Mouse (Mus musculus) ES-Bruce4 (cell line): ENCODE results near the gene Spata4. TPM values are rescaled to one million over a fixed set of nuclear protein-coding genes. Genes with fewer than 3 reads are reported as not detected.
"Not testable (repeated sequence)": the region's sequence is repeated elsewhere in the genome, so short reads cannot be mapped to it uniquely, and the experiment has no call there.

Source experiments
- H3K27ac ChIP-seq: 2 replicates; pipeline ENCODE4 v1.5.1; 2012; ENCODE audit warnings: low read length, inconsistent platforms; ENCODE audit not compliant: insufficient read depth
- H3K27me3 ChIP-seq: 2 replicates; pipeline ENCODE4 v1.6.1; 2012; ENCODE audit warnings: mild to moderate bottlenecking, low read length, inconsistent platforms; ENCODE audit not compliant: control insufficient read depth, poor library complexity, insufficient read depth, severe bottlenecking
- H3K36me3 ChIP-seq: 2 replicates; pipeline ENCODE4 v1.6.1; 2012; ENCODE audit warnings: inconsistent platforms, mild to moderate bottlenecking, low read length, moderate library complexity; ENCODE audit not compliant: control insufficient read depth, poor library complexity, insufficient read depth, severe bottlenecking
- H3K4me1 ChIP-seq: one replicate; pipeline ENCODE4 v1.8.1; 2011; ENCODE audit warnings: low read length; ENCODE audit not compliant: control insufficient read depth, insufficient read depth
- H3K4me3 ChIP-seq: 2 replicates; pipeline ENCODE4 v1.5.1; 2011; ENCODE audit warnings: low read depth, mild to moderate bottlenecking, low read length
- H3K9ac ChIP-seq: 2 replicates; pipeline ENCODE4 v1.6.1; 2012; ENCODE audit warnings: low read depth, mild to moderate bottlenecking, inconsistent platforms; ENCODE audit not compliant: poor library complexity, severe bottlenecking
- H3K9me3 ChIP-seq: replicated peaks from 2 replicates; pipeline ENCODE4 v1.6.1; 2012; ENCODE audit warnings: mild to moderate bottlenecking, low read length, inconsistent platforms; ENCODE audit not compliant: control insufficient read depth, poor library complexity, insufficient read depth, severe bottlenecking
- CTCF ChIP-seq: IDR thresholded peaks from one replicate; pipeline ENCODE4 v1.8.1; 2011; ENCODE audit warnings: low read depth, low read length
- EP300 ChIP-seq: IDR thresholded peaks from 2 replicates; pipeline ENCODE4 v1.6.1; 2011; ENCODE audit warnings: low read depth, low read length; ENCODE audit not compliant: insufficient read depth
- POLR2A ChIP-seq: IDR thresholded peaks from one replicate; pipeline ENCODE4 v1.8.1; 2011; ENCODE audit warnings: low read length; ENCODE audit not compliant: insufficient read depth
- polyA plus RNA-seq: library from polyadenylated mRNA; stranded (reverse); fragments of >200 nt; gene quantifications from 2 replicates; pipeline ENCODE4 v1.2.4, GENCODE M21; 2011; ENCODE audit warnings: low read depth; ENCODE audit not compliant: missing spikeins, insufficient read depth, insufficient read length

Spata4 gene
- polyA plus RNA-seq, 1 experiment = not detected

GRCm38 (mm10) chr8:54597386-54597785 is 3.2 kb upstream of the Spata4 start:
- TF ChIP-seq POLR2A (no peak), CTCF (no peak), EP300 (no peak)
- no peaks in the 10 kb centered on the region for H3K9me3 ChIP-seq
- no peaks in the 10 kb centered on the region for H3K4me1 ChIP-seq
- no peak overlapping the region for H3K27ac ChIP-seq
- no peaks in the 10 kb centered on the region for H3K36me3 ChIP-seq
- no peak overlapping the region for H3K4me3 ChIP-seq
- no peaks in the 10 kb centered on the region for H3K27me3 ChIP-seq
- H3K9ac ChIP-seq = no peak overlapping the region

GRCm38 (mm10) chr8:54603440-54603839 is 2.9 kb downstream of the Spata4 start:
- Histone ChIP-seq H3K36me3 (no peaks in the 10 kb centered on the region), H3K9ac (no peak overlapping the region), H3K27me3 (no peaks in the 10 kb centered on the region), H3K9me3 (no peaks in the 10 kb centered on the region), H3K4me3 (no peak overlapping the region), H3K4me1 (no peaks in the 10 kb centered on the region), H3K27ac (no peak overlapping the region)
- TF ChIP-seq POLR2A = no peak

GRCm38 (mm10) chr8:54609336-54609735 is 8.8 kb downstream of the Spata4 start:
- TF ChIP-seq POLR2A = no peak
- TF ChIP-seq CTCF = no peak
- TF ChIP-seq EP300 = no peak
- Histone ChIP-seq H3K27me3 (no peaks in the 10 kb centered on the region), H3K9ac (no peak overlapping the region), H3K9me3 (no peaks in the 10 kb centered on the region), H3K4me3 (no peak overlapping the region), H3K27ac (no peak overlapping the region), H3K4me1 (no peaks in the 10 kb centered on the region), H3K36me3 (no peaks in the 10 kb centered on the region)

DNA sequence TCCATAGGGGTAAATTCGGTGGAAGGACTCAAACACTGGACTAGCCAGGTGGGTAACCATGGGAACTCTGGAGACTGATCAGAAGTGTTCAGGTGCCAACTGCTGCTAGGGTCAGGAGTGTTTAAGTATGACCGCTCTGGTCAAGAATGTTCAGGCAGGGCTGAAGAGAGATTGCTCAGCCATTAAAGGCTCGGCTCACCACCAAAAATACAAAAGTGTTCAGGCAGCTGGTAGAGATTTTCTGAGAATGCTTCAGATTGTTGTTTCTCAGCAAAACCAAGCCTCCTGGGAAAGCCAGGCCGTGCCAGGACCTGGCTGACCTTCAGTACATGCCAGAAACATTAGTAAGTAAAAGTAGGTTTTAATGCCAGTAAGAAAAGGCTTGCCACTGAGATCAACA is 9.7 kb downstream of the Spata4 start:
- Histone ChIP-seq H3K36me3 (no peaks in the 10 kb centered on the region), H3K4me3 (no peak overlapping the region), H3K9me3 (no peaks in the 10 kb centered on the region), H3K9ac (no peak overlapping the region), H3K27ac (no peak overlapping the region), H3K27me3 (no peaks in the 10 kb centered on the region), H3K4me1 (no peaks in the 10 kb centered on the region)
- no peak for TF ChIP-seq EP300
- no peak for TF ChIP-seq CTCF
- no peak for TF ChIP-seq POLR2A

DNA sequence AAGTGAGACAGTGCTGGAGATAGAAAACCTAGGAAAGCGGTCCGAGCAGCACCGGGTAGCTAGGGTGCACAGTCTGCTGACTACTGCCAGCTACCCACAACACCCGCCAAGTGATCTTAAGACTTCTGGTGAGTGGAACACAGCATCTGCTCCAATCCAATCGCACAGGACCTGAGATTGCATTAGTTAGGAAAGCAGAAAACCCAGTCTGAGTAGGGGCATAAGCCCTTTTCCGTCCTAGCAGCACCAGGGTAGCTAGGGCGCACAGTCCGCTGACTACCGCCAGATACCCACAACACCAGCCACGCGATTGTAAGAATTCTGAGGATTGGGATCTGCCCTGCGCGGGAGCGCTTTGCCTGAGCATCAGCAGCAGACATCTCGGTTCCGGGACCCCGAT is 16.1 kb downstream of the Spata4 start:
- not testable (repeated sequence) for H3K27ac ChIP-seq, H3K4me1 ChIP-seq, H3K27me3 ChIP-seq, H3K9me3 ChIP-seq, H3K36me3 ChIP-seq
- Histone ChIP-seq H3K9ac (peak overlapping the region; percentile 56; the same call in 1 of the 2 replicates), H3K4me3 (peak overlapping the region; percentile 50)

DNA sequence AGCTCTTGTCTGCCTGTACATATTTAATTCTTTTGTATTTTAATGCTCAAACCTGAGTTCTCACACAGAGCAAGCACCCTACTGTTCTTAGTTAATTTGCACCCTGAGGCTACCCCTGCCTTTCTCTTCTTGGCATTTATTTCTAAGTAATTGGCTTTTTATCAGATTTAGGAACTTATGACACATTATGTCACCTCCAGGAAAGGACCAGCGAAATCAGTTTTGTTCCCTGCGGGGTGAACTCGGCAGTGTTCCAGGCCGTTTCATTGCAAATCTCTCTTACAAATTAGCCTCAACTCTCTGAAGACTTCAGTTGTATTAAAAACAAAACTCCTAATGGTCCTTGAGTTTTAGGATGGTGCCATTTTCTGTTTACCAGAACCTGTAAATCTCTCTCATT is 38.1 kb downstream of the Spata4 start:
- no peak for TF ChIP-seq CTCF
- no peak for TF ChIP-seq EP300
- no peak for TF ChIP-seq POLR2A
- Histone ChIP-seq H3K9me3 (no peaks in the 10 kb centered on the region), H3K9ac (no peak overlapping the region), H3K4me1 (no peaks in the 10 kb centered on the region), H3K36me3 (no peaks in the 10 kb centered on the region), H3K27ac (no peak overlapping the region), H3K4me3 (no peak overlapping the region), H3K27me3 (no peaks in the 10 kb centered on the region)

Other genes starting within 250 kb of the Spata4 start
- not detected in 2 replicates for gene Asb5, start 71.2 kb upstream of the Spata4 start, polyA plus RNA-seq
- gene Spcs3, start 70.8 kb upstream of the Spata4 start, polyA plus RNA-seq = 64.0 and 70.7 TPM in 2 replicates